Mouse (Mus musculus) monocyte, adult 2 months (primary cell): ENCODE data around the gene Smim14.

Source experiments
- DNase-seq, 2 experiments: peaks; one replicate each; pipeline ENCODE4 v3.0.0; 2022; ENCODE audit warnings: low spot score in 2 of 2, low read depth in 1 of 2

Smim14 gene

GRCm38 (mm10) chr5:65415653-65416458, 121.1 kb downstream of the Smim14 start:
- no peak for DNase-seq

DNA sequence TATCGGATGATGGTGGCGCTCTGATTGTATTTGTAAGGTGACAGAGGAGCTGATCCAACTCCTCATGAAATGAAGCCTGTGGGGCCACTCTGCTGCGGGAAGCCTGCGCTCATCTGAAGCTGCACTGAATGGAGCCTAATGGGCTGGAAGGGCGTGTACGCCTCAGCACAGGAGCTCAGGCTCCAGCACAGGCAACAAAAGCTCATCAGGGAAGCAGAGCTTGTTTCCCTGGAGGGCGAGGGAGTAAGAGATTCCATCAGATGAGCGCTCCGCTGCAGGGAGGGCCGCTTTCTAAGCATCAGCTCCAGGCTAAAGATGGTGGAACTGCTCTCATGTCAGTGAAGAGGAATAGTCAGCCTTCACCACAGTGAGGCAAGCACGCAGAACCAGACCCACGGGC, 129.0 kb downstream of the Smim14 start:
- no peak for DNase-seq

GRCm38 (mm10) chr5:65401251-65401994, 135.6 kb downstream of the Smim14 start:
- DNase-seq: peak; percentile 57 to 67
